14 mouse cellular contexts compared by ENCODE assay signal in the genomic region with DNA sequence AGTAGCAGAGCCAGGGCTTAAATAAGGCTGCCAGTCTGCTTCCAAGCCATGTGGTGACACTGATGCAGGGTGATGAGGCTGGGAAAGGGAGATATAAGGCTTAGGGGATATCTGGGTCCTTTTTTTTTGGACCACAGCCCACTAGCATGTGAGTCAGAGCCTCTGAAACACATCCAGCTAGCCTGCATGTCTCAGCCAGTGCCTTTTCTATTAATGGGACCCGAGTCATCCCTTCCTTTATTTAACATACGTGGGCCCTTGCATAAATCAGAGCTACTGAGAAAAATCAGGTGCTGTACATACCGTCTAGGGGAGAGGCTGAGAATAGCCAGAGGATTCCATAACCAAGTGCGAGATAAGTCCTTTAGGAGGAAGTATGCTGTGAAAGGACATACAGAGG. TPM values are rescaled to one million over a fixed set of nuclear protein-coding genes. Genes with fewer than 3 reads are reported as not detected.
DNase-seq lines count a peak whose midpoint lies in the region.
"Had no signal": no experiment of that assay in that cellular context is flagged by ENCODE, and none has a peak within 500 bp of the region (broad histone marks: within the 10 kb centered on the region; RNA-seq: fewer than 3 reads in every experiment).

No protein-coding gene starts in this region.

- DNase-seq in frontal cortex, postnatal 36 days (ENCODE audit: low spot score in 2 of 2): peak; percentile 21 to 46
- DNase-seq in frontal cortex, postnatal 14 days (ENCODE audit: low spot score in 2 of 2): no peak
- DNase-seq in left cerebral cortex, postnatal 14 days (ENCODE audit: low spot score in 2 of 2): peak; percentile 27 to 59
- DNase-seq in left cerebral cortex, postnatal 10 days (ENCODE audit: extremely low spot score in 1 of 2, low spot score in 2 of 2): no peak
- peak; percentile 59 for DNase-seq in right cerebral cortex, adult 2 months (ENCODE audit: low spot score in 2 of 2)
- DNase-seq in right cerebral cortex, postnatal 4 days: no peak
- DNase-seq in telencephalon, adult 2 months (ENCODE audit: low read depth, low spot score): peak; percentile 44
- no peak for DNase-seq in c-Kit-positive CD71-positive TER-119-positive erythroid progenitor cells, embryonic 14.5 days (ENCODE audit: low spot score)
- DNase-seq: adrenal gland, postnatal 14 days; cerebellum, postnatal 10 days; gastrocnemius, postnatal 10 days; kidney, postnatal 14 days; thymus, postnatal 36 days had no signal

- intact Hi-C loops in left cerebral cortex, postnatal 14 days (cut with DNase I): no loop called here
- intact Hi-C loops in left cerebral cortex, postnatal 10 days (cut with DNase I): no loop called here

RNA-seq across cellular contexts. Expression of gene Adamts18, which starts 37.0 kb away (rescaled TPM):
- 1 to 10 TPM; 3.7 to 5.0 TPM for total RNA-seq in left cerebral cortex, postnatal 14 days (2021)
- total RNA-seq in left cerebral cortex, postnatal 10 days (2021): 10 to 100 TPM in 1 of 2 experiments, 1 to 10 TPM in 1; 7.7 to 10.0 TPM
- total RNA-seq: MEL had no signal

Comparison
In these comparisons a context has a peak if more than half of its experiments do, and no peak if none do; other contexts are left out.
1. DNase-seq: peak in frontal cortex, postnatal 36 days (2 of 2), left cerebral cortex, postnatal 14 days (2 of 2), right cerebral cortex, adult 2 months (2 of 2) and telencephalon, adult 2 months (single experiment); none in frontal cortex, postnatal 14 days (0 of 2), left cerebral cortex, postnatal 10 days (0 of 2), right cerebral cortex, postnatal 4 days (single experiment) and c-Kit-positive CD71-positive TER-119-positive erythroid progenitor cells, embryonic 14.5 days (single experiment).